Mouse (Mus musculus) kidney, adult 2 months (tissue): ENCODE results near the gene Plekhh3.

Source experiments
- CTCF ChIP-seq: fragments of 200-500 bp; conservative IDR thresholded peaks from 2 replicates; pipeline ENCODE4 v1.5.1; 2011; ENCODE audit warnings: low read depth, mild to moderate bottlenecking, control low read depth, low read length, moderate library complexity, mixed read lengths; ENCODE audit not compliant: insufficient read depth, insufficient read length
- POLR2A ChIP-seq: fragments of 200-500 bp; IDR thresholded peaks from one replicate; pipeline ENCODE4 v1.6.1; 2011; ENCODE audit warnings: low read depth, low read length, control low read depth

GRCm38 (mm10) chr11:101155151-101155550, 16.0 kb downstream of the Plekhh3 start:
- TF ChIP-seq CTCF (no peak), POLR2A (no peak)
